Mouse (Mus musculus): ENCODE measurements around the gene Manba.
"Not testable (repeated sequence)": the region's sequence is repeated elsewhere in the genome, so short reads cannot be mapped to it uniquely, and the experiment has no call there.

Gene Manba

DNA sequence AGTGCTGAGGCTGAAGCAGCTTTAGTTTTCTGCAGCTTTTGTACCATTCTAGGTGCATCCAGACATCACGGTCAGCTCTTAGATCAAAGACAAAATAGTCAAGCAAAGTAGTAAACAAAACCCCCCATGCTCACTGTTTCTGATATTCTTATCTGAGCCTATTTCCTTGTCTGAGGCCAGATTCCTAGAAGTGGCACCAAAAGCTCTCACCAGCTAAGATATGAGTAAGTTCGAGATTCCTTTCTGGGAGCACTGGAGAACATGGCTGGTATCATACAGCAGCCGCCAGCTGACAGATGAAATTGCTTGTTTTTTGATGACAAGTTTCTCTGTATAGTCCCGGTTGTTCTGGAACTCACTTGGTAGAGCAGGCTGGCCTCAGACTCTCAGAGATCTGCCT, 2.4 kb downstream of the Manba start:
- DNase-seq: no peak

DNA sequence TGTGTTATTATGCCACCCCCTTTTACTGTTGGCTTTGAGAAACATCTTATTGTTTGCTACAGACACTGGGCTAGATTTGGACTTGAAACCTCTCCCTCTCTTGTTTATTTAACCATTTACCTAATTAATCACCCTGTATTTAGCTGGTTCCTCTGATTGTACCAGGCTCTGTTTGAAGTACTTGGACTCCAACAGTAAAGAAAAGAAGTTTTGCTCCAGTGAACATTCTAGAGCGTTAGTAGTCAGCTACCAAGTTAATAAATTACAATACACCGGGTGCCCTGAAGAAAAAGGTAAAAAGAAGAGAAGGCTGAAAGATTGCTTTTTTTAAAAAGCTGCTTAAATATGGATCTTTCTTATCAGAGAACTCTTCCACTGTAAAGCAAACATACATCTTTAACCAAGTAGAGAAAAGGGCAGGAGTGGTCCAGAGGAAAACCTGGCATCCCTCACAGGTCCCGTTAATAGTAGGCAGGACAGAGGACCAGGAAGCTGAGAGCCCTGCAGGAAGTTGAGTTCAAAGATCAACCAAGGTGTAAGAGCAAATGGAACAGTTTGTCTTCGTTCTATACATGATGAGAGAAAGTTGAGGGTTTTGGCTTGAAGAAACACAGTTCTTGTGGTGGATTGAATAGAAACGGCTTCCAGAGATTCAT, 4.6 kb downstream of the Manba start:
- DNase-seq: no peak

DNA sequence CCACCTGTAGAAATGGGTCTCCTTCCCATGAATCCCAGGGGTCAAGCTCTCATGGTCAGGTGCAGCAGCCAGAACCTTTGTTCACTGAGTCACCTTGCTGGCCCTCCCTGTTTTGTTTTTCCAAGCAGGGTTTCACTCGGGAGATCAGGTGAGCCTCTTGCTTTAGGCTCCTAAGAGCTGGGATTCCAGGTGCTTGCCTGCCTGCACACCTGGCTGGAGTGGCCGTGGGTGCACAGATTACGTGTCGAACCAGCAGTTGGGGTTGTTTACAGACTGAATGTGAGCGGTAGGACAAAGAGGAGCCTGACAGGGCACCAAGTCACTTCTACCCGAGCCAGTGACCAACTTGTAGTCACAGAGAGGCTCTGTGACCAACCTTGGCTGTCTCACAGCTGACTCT, 5.7 kb downstream of the Manba start:
- DNase-seq: no peak

GRCm38 (mm10) chr3:135493320-135493719, 7.9 kb downstream of the Manba start:
- DNase-seq: not testable (repeated sequence)

- DNase-seq: not testable (repeated sequence)
Observed at GRCm38 (mm10) chr3:135497956-135498355, 12.5 kb downstream of the Manba start.

GRCm38 (mm10) chr3:135498891-135499290, 13.5 kb downstream of the Manba start:
- no peak for DNase-seq

DNA sequence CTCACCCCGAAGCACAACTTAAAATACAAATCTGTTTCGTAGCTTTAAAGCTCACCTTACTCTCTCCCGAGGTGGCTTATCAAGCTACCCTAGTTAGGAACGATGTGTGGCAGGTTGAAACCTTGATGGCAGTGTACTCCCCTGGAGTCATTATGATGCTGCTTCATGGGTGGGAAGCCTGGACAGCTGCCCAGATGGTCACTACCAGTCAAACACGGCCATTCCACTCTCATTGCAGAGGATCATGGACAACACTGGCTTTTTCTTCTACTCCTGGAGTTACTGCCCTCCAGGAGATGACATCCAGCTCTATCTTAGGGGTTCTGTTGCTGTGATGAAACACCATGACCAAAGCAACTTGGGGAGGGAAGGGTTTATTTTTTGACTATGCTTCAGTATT, 17.7 kb downstream of the Manba start:
- no peak for DNase-seq

GRCm38 (mm10) chr3:135505369-135505909, 20.0 kb downstream of the Manba start:
- peak; percentile 83 to 85 for DNase-seq

DNA sequence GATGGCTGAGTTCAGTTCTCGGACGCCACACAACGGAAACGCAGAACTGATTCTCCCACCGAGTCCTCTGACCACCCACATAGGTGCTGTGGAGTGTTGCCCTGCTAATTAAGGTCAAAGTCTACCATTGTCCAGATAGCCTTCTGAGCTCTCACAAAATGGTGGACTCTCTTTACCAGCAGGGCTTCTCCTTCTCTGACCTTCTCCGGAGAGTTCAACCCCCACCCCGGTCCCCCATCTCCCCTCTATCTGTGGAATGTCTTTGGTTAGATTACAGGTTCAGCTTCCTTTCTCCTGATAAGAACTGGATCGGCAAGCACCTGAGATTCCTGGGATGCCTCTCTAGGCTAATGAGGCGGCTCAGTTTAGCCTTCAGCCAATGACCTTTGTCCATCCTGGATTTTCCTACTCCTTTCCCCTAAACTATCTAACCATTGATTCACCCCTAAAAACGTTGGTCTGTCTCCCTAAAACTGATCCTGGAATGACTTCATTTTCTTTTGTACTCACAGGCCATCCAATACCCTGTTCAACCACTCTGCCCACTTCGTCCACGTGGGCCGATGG, 20.6 kb downstream of the Manba start:
- DNase-seq: no peak

DNA sequence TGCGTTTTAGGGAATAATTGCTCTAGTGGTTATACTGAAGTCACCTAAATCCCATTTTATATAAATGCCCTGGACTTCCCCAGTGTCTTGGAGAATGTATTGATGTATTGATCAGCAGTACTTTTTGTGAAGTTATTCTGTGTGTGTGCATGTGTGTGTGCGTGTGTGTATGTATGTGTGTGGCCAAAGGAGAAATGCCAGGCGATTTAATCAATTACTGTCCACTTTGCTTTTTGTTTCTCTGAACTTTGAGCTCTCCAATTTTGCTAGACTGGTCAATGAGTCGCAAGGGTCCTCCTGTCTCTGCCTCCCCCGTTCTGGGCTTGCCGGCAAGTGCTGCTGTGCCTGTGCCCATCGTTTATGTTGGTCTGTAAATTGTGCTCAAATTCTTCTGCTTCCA, 22.1 kb downstream of the Manba start:
- no peak for DNase-seq

DNA sequence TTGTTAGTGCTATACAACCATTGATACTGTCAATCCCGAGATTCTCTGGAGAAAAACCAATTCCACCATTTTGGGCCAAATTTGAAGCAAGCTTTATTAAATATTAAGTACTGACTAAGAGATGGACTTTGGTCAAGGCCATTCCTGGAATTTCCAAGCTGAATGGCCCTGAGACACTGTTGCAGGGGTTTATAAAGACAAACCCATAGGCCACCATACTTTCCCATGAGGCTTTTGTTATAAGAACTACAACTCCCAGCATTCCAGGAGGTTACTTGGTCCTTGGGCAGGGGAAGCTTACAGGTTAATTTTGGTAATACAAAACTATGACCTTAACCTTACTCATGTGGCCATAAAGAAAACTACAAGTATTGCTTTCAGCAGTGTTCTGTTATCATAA, 22.8 kb downstream of the Manba start:
- no peak for DNase-seq

GRCm38 (mm10) chr3:135510372-135510771, 25.0 kb downstream of the Manba start:
- DNase-seq: no peak

DNA sequence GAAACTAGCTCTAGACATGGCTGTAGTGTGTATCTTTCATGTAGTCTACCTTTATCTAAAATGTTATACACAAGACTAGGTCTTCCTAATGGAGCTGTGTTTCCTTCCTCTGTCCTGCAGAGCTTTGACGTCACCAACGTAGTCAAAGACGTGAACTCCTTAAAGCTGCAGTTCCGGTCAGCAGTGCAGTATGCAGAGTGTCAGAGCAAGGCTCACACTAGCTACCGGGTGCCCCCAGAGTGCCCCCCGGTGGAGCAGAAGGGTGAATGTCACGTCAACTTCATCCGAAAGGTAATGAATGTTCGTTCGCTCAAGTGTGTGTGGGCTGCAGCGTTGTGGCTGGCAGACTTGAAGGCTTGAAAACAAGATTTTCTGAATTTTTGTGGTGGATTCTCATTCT, 26.3 kb downstream of the Manba start:
- DNase-seq: no peak

DNA sequence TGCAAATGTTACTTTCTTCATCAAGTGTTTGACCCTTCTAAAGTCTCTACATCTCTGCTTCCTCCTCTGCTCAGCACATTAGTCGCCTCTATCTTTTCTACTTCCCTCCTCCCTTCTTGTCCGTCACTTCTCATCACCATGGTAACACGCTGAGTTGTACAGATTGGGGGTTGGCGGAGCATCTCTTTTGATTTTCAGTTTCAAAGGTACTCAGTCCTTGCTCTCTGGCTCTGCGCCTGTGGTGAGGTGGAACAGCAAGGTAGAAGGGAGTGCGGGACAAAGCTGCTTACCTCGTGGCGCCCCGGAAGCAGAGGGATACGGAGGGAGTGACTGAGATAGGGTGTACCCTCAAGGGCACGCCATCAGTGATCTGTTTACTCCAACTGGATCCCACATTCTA, 27.9 kb downstream of the Manba start:
- DNase-seq: no peak

DNA sequence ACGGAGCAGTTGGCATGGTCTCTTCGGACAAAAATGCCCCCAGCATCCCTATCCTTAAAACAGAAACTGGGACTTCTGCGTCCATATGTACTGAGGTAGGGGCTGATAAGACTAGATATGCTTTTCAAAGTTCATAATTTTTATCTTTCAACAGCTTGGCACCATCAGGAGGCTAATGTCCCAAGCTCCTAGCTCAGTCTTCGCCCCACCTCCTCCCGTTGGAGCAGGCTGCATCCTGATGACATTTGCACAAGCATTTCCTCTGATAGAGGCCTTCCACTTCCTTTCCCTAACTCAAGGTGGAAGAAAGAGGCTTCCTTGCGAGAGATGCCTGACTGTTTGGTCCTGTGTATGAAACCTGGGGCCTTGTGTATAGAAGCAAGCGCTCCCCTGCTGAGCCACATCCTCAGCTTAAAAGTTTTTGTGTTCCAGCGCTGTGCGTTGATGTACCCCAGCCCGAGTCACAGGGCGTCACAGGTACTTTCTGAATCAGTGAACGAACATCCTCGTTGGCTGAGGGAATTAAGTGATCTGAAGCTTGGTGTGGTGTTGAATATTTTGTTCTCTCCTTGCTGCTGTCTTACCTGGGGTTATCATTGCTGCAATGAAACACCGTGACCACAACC, 28.5 kb downstream of the Manba start:
- DNase-seq: no peak

- DNase-seq: no peak
Observed at GRCm38 (mm10) chr3:135515246-135515645, 29.8 kb downstream of the Manba start.

- no peak for DNase-seq
Observed at GRCm38 (mm10) chr3:135516891-135517290, 31.5 kb downstream of the Manba start.

- DNase-seq: no peak
Observed at GRCm38 (mm10) chr3:135518882-135519281, 33.5 kb downstream of the Manba start.

DNA sequence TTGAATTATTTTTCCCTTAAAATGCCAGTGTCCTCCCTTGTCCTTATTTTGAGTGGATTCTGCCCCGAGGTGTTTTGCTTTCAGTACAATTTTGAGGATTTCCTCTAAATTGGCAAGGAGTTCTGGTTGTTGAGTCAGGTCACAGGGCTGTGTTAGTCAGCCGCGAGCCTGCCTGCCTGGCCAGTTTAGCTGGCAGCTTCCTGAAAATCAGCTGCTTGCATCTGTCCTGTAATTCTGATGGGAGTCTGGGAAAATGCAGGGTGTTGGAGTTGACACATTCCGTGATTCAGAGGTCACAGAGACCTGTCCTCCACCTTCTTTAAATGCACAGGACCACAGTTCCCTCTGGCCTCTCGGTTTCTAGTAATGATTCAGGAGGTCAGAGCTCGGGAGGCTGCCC, 34.2 kb downstream of the Manba start:
- no peak for DNase-seq

DNA sequence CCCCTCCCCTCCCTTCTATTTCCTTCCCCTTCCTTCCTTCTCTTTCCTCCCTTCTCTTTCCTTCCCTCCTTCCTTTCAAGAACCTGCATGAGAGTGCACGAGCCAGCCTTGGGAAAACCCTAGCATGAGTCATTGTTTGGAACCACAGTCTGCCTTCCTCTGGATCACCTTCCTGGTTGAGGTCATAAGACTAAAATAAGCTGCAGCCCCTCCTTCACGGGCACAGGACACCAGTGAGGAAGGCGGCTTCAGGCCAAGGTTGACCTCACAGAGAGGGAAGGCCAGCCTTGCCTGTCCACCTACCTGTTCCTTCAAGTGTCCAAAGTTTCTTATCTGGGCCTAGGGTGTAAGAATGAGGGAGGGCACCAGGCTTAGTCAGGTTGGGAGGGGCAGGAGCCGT, 36.6 kb downstream of the Manba start:
- no peak for DNase-seq

GRCm38 (mm10) chr3:135522618-135523355, 37.4 kb downstream of the Manba start:
- no peak for DNase-seq

DNA sequence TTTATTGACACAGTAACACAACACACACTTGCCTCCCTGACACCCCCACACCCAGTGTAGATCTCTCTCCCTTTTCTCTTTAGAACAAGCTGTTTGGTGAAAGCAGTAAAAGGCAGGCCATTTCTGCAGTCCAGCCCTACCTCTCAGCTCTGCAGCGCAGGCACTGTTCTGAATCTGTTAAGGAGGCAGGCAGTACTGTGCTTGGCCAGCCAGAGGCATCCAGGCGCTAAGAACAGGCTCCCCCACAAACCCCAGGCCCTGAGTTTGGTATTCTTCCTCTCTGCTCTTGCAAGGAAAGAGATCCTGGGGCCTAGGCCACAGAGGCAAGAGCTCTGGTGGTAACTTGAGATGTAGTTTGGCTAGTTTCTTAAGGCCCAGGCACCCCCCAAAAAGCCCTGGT, 39.5 kb downstream of the Manba start:
- not testable (repeated sequence) for DNase-seq

DNA sequence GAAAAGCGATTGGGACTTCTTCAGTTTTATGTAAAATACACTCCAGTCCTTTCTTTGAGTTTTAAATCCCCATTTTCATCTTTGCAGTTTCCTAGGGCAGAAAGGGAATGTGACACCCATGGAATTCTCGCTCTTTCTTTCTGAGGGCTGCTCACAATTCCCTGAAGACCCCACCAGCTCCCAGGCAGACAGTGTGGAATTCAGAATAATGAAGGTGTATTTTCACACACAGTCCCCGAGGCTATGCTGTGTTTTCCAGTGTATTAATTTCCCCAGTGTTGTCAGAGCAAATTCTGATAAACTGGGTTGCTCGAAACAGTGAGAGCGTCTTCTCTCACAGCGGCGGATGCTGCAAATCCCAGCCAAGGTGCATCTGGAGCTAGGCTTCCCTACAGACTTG, 44.3 kb downstream of the Manba start:
- DNase-seq: no peak

GRCm38 (mm10) chr3:135531762-135532161, 46.4 kb downstream of the Manba start:
- DNase-seq: no peak

All from B cell, adult 2 months (primary cell).